Comparison of ENCODE assay signal across 29 mouse cellular contexts in genomic region chr10:29176881-29177280, GRCm38 (mm10). TPM values are rescaled to one million over a fixed set of nuclear protein-coding genes. Genes with fewer than 3 reads are reported as not detected.
A peak's percentile ranks its signal among the peaks of the same experiment; 100 is the strongest.
DNase-seq lines count a peak whose midpoint lies in the region; ATAC-seq and TF ChIP-seq lines count a peak whose summit lies in the region.
"Had no signal": no experiment of that assay in that cellular context is flagged by ENCODE, and none has a peak within 500 bp of the region (broad histone marks: within the 10 kb centered on the region; RNA-seq: fewer than 3 reads in every experiment).

No protein-coding gene starts in this region.

- no peak overlapping the region for H3K4me2 ChIP-seq in forebrain, embryonic 15.5 days (replicated peaks)
- H3K4me2 ChIP-seq in forebrain, postnatal 0 days (ENCODE audit: low read depth): no peak overlapping the region
- H3K4me2 ChIP-seq: embryonic facial prominence, embryonic 13.5 days; heart, embryonic 12.5 days; hindbrain, embryonic 14.5 days; limb, embryonic 12.5 days; liver, embryonic 12.5 days; midbrain, embryonic 15.5 days had no signal

- no peaks in the 10 kb centered on the region for H3K27me3 ChIP-seq in forebrain, embryonic 15.5 days
- no peaks in the 10 kb centered on the region for H3K27me3 ChIP-seq in forebrain, embryonic 10.5 days (ENCODE audit: poor library complexity, severe bottlenecking)
- H3K27me3 ChIP-seq in forebrain, postnatal 0 days (ENCODE audit: insufficient read depth, low read length): no peaks in the 10 kb centered on the region
- H3K27me3 ChIP-seq: CH12.LX; embryonic facial prominence, embryonic 13.5 days; heart, embryonic 12.5 days; limb, embryonic 12.5 days; liver, embryonic 12.5 days; midbrain, embryonic 15.5 days had no signal

- H3K36me3 ChIP-seq in forebrain, embryonic 15.5 days: peaks cover 59% of the 10 kb centered on the region
- peaks cover 50% of the 10 kb centered on the region for H3K36me3 ChIP-seq in forebrain, embryonic 10.5 days (replicated peaks)
- H3K36me3 ChIP-seq in forebrain, postnatal 0 days (ENCODE audit: insufficient read depth): peaks cover 50% of the 10 kb centered on the region
- H3K36me3 ChIP-seq: embryonic facial prominence, embryonic 13.5 days; heart, embryonic 12.5 days; limb, embryonic 12.5 days; liver, embryonic 12.5 days had no signal

- ATAC-seq in forebrain, embryonic 15.5 days (replicated peaks): peak; percentile 82
- peak; percentile 36; the same call in 1 of the 2 replicates for ATAC-seq in forebrain, postnatal 0 days
- ATAC-seq in erythroid progenitor cell, adult 5-6 weeks (replicated peaks; ENCODE audit: low FRiP score, poor library complexity, severe bottlenecking): no peak
- ATAC-seq: liver, embryonic 12.5 days; midbrain, embryonic 15.5 days had no signal

- no peak overlapping the region for H3K4me3 ChIP-seq in forebrain, embryonic 15.5 days
- H3K4me3 ChIP-seq in forebrain, embryonic 10.5 days: no peak overlapping the region
- no peak overlapping the region for H3K4me3 ChIP-seq in forebrain, postnatal 0 days (ENCODE audit: low read depth, low read length)
- H3K4me3 ChIP-seq: embryonic facial prominence, embryonic 13.5 days; gastrocnemius, adult 2 months; heart, embryonic 12.5 days; limb, embryonic 12.5 days; liver, embryonic 12.5 days; midbrain, embryonic 15.5 days; myocyte had no signal

- DNase-seq in forebrain, embryonic 10.5 days (ENCODE audit: extremely low spot score, low spot score): no peak
- DNase-seq in left cerebral cortex, postnatal 36 days (ENCODE audit: low spot score in 2 of 2): peak; percentile 21 to 24
- no peak for DNase-seq in left cerebral cortex, postnatal 4 days
- peak; percentile 82 for DNase-seq in Muller cell, postnatal 12 days (ENCODE audit: inconsistent ontology term)
- peak; percentile 33 for DNase-seq in forebrain, postnatal 0 days
- no peak for DNase-seq in heart, postnatal 4 days
- DNase-seq: cerebellum, adult 9-10 months; gastrocnemius, adult 2 months; heart, postnatal 14 days; kidney, adult 8-10 months; kidney, postnatal 14 days; layer of hippocampus, postnatal 36 days; lung, adult 2 months; spleen, adult 18-20 months; thymus, postnatal 4 days had no signal

- WGBS in forebrain, embryonic 15.5 days: 20% methylated on average over 4 of the region's 4 CpGs
- WGBS in forebrain, embryonic 10.5 days: 83% methylated on average over 4 of the region's 4 CpGs
- WGBS in forebrain, postnatal 0 days: 39% methylated on average over 4 of the region's 4 CpGs

- TF ChIP-seq CTCF in forebrain, postnatal 0 days (IDR thresholded peaks at IDR 0.05; ENCODE audit: low read depth): no peak

- H3K27ac ChIP-seq in forebrain, embryonic 15.5 days (replicated peaks): no peak overlapping the region
- no peak overlapping the region for H3K27ac ChIP-seq in forebrain, embryonic 10.5 days
- H3K27ac ChIP-seq in forebrain, postnatal 0 days (ENCODE audit: low read depth, low read length): no peak overlapping the region
- H3K27ac ChIP-seq: embryonic facial prominence, embryonic 13.5 days; gastrocnemius, adult 2 months; hindbrain, embryonic 14.5 days; limb, embryonic 12.5 days; liver, embryonic 12.5 days; midbrain, embryonic 15.5 days had no signal

- H3K9ac ChIP-seq in forebrain, embryonic 15.5 days (replicated peaks): no peak overlapping the region
- H3K9ac ChIP-seq in forebrain, postnatal 0 days: no peak overlapping the region
- H3K9ac ChIP-seq: embryonic facial prominence, embryonic 13.5 days; heart, embryonic 12.5 days; hindbrain, embryonic 14.5 days; limb, embryonic 12.5 days; liver, embryonic 12.5 days; midbrain, embryonic 15.5 days had no signal

- H3K9me3 ChIP-seq in forebrain, embryonic 15.5 days: no peaks in the 10 kb centered on the region
- 0 out of 2 replicates have a peak, but pooled peaks cover under 1% of the 10 kb centered on the region for H3K9me3 ChIP-seq in forebrain, embryonic 10.5 days
- H3K9me3 ChIP-seq in forebrain, postnatal 0 days (ENCODE audit: low read length): no peaks in the 10 kb centered on the region
- H3K9me3 ChIP-seq: embryonic facial prominence, embryonic 13.5 days; heart, embryonic 12.5 days; limb, embryonic 12.5 days; liver, embryonic 12.5 days; midbrain, embryonic 15.5 days had no signal

- H3K4me1 ChIP-seq in forebrain, embryonic 15.5 days: peaks cover 23% of the 10 kb centered on the region
- peaks cover 15% of the 10 kb centered on the region; the same call in 1 of the 2 replicates for H3K4me1 ChIP-seq in forebrain, embryonic 10.5 days
- H3K4me1 ChIP-seq in forebrain, postnatal 0 days (ENCODE audit: insufficient read depth): no peaks in the 10 kb centered on the region
- H3K4me1 ChIP-seq: embryonic facial prominence, embryonic 13.5 days; heart, embryonic 12.5 days; limb, embryonic 12.5 days; liver, embryonic 12.5 days; midbrain, embryonic 15.5 days had no signal

- intact Hi-C loops in left cerebral cortex, postnatal 36 days (cut with DNase I): no loop called here
- intact Hi-C loops in left cerebral cortex, postnatal 4 days (cut with DNase I): no loop called here

RNA-seq across cellular contexts. Expression of gene Gm49353, which starts 21.9 kb away (rescaled TPM):
- 20.1 and 22.3 TPM in 2 replicates for polyA plus RNA-seq in forebrain, embryonic 15.5 days (2015; fragmentation: Nextera tagmentation; extraction: Ambion mirVana)
- polyA plus RNA-seq in forebrain, embryonic 10.5 days (2016; fragmentation: Nextera tagmentation; extraction: Ambion mirVana): 0.39 and 1.0 TPM in 2 replicates
- total RNA-seq in left cerebral cortex, postnatal 36 days (2021): 10 to 100 TPM; 20.7 to 26.6 TPM
- total RNA-seq in left cerebral cortex, postnatal 4 days (2021): 10 to 100 TPM; 42.4 to 54.0 TPM
- total RNA-seq in forebrain, postnatal 0 days (2014; rRNA removed): 33.2 and 38.7 TPM in 2 replicates
- polyA plus RNA-seq in forebrain, postnatal 0 days (2015; fragmentation: Nextera tagmentation; extraction: Ambion mirVana): 11.0 and 17.0 TPM in 2 replicates
- not detected for total RNA-seq in heart, postnatal 4 days (2021)
- total RNA-seq in erythroid progenitor cell, adult 5-6 weeks (2015; ENCODE audit: low replicate concordance): not detected in 2 replicates
- not detected in 2 replicates for total RNA-seq in erythroid progenitor cell, adult 5-6 weeks (2017; ENCODE audit: low replicate concordance)
- total RNA-seq: CH12.LX; gastrocnemius, adult 2 months; granulocyte monocyte progenitor cell, adult 5-6 weeks; heart, postnatal 14 days; megakaryocyte-erythroid progenitor cell, adult 5-6 weeks; MEL had no signal
- polyA plus RNA-seq: heart, embryonic 12.5 days; intestine, embryonic 14.5 days; limb, embryonic 12.5 days; liver, embryonic 12.5 days; lung, adult 2 months had no signal

RNA-seq across cellular contexts. Expression of gene Soga3, which starts 33.2 kb away (rescaled TPM):
- 104 and 116 TPM in 2 replicates for polyA plus RNA-seq in forebrain, embryonic 15.5 days (2015; fragmentation: Nextera tagmentation; extraction: Ambion mirVana)
- polyA plus RNA-seq in forebrain, embryonic 10.5 days (2016; fragmentation: Nextera tagmentation; extraction: Ambion mirVana): 9.6 and 10.6 TPM in 2 replicates
- 100 to 1,000 TPM; 144 to 171 TPM for total RNA-seq in left cerebral cortex, postnatal 36 days (2021)
- total RNA-seq in left cerebral cortex, postnatal 4 days (2021): 100 to 1,000 TPM; 257 to 276 TPM
- total RNA-seq in forebrain, postnatal 0 days (2014; rRNA removed): 176 and 180 TPM in 2 replicates
- polyA plus RNA-seq in forebrain, postnatal 0 days (2015; fragmentation: Nextera tagmentation; extraction: Ambion mirVana): 73.3 and 129 TPM in 2 replicates
- total RNA-seq in heart, postnatal 4 days (2021): under 1 TPM in 1 of 2 experiments, not detected in 1; 0.25 TPM
- not detected in 2 replicates for total RNA-seq in erythroid progenitor cell, adult 5-6 weeks (2015; ENCODE audit: low replicate concordance)
- not detected in 2 replicates for total RNA-seq in erythroid progenitor cell, adult 5-6 weeks (2017; ENCODE audit: low replicate concordance)
- total RNA-seq: CH12.LX; gastrocnemius, adult 2 months; granulocyte monocyte progenitor cell, adult 5-6 weeks; heart, postnatal 14 days; megakaryocyte-erythroid progenitor cell, adult 5-6 weeks; MEL had no signal

RNA-seq across cellular contexts. Expression of gene 9330159F19Rik, which starts 34.5 kb away (rescaled TPM):
- polyA plus RNA-seq in forebrain, embryonic 15.5 days (2015; fragmentation: Nextera tagmentation; extraction: Ambion mirVana): 39.5 and 40.0 TPM in 2 replicates
- polyA plus RNA-seq in forebrain, embryonic 10.5 days (2016; fragmentation: Nextera tagmentation; extraction: Ambion mirVana): 2.3 and 2.5 TPM in 2 replicates
- total RNA-seq in left cerebral cortex, postnatal 36 days (2021): 10 to 100 TPM; 63.0 to 84.3 TPM
- total RNA-seq in left cerebral cortex, postnatal 4 days (2021): 100 to 1,000 TPM; 145 to 151 TPM
- total RNA-seq in forebrain, postnatal 0 days (2014; rRNA removed): 88.2 and 98.6 TPM in 2 replicates
- 17.4 and 23.8 TPM in 2 replicates for polyA plus RNA-seq in forebrain, postnatal 0 days (2015; fragmentation: Nextera tagmentation; extraction: Ambion mirVana)
- under 1 TPM in 1 of 2 experiments, not detected in 1; 0.09 TPM for total RNA-seq in heart, postnatal 4 days (2021)
- total RNA-seq in erythroid progenitor cell, adult 5-6 weeks (2015; ENCODE audit: low replicate concordance): not detected in 2 replicates
- total RNA-seq in erythroid progenitor cell, adult 5-6 weeks (2017; ENCODE audit: low replicate concordance): not detected in 2 replicates
- total RNA-seq: granulocyte monocyte progenitor cell, adult 5-6 weeks; megakaryocyte-erythroid progenitor cell, adult 5-6 weeks; MEL had no signal

Comparison
In these comparisons a context has a peak if more than half of its experiments do, and no peak if none do; other contexts are left out.
1. DNase-seq: peak in left cerebral cortex, postnatal 36 days (2 of 2), Muller cell, postnatal 12 days (single experiment) and forebrain, postnatal 0 days (single experiment); none in forebrain, embryonic 10.5 days (single experiment), left cerebral cortex, postnatal 4 days (single experiment) and heart, postnatal 4 days (single experiment).
2. RNA of gene Gm49353, which starts 21.9 kb away (total RNA-seq): 42.4 to 54.0 TPM in left cerebral cortex, postnatal 4 days, 33.2 to 38.7 TPM in forebrain, postnatal 0 days and 20.7 to 26.6 TPM in left cerebral cortex, postnatal 36 days; not detected in heart, postnatal 4 days and not detected in erythroid progenitor cell, adult 5-6 weeks; every median in the first group is over 10 times any median in the second.
3. RNA of gene Soga3, which starts 33.2 kb away (total RNA-seq): 257 to 276 TPM in left cerebral cortex, postnatal 4 days, 176 to 180 TPM in forebrain, postnatal 0 days and 144 to 171 TPM in left cerebral cortex, postnatal 36 days; 0.25 TPM in heart, postnatal 4 days and not detected in erythroid progenitor cell, adult 5-6 weeks; every median in the first group is over 100 times any median in the second.
4. RNA of gene 9330159F19Rik, which starts 34.5 kb away (total RNA-seq): 145 to 151 TPM in left cerebral cortex, postnatal 4 days, 88.2 to 98.6 TPM in forebrain, postnatal 0 days and 63.0 to 84.3 TPM in left cerebral cortex, postnatal 36 days; 0.09 TPM in heart, postnatal 4 days and not detected in erythroid progenitor cell, adult 5-6 weeks; every median in the first group is over 10 times any median in the second.